Mouse (Mus musculus) kidney, adult 9 months (tissue): ENCODE measurements around the gene Olfr473.
"Not testable (repeated sequence)": the region's sequence is repeated elsewhere in the genome, so short reads cannot be mapped to it uniquely, and the experiment has no call there.

Source experiments
- DNase-seq: peaks from one replicate; pipeline ENCODE4 v3.0.0; 2022

Olfr473 gene

GRCm38 (mm10) chr7:107930146-107930545, at the start of gene Olfr473:
Gene Olfr473, plus strand, starts transcription at chr7:107930446.
- no peak for DNase-seq

- no peak for DNase-seq
These were observed 32.6 kb upstream of the Olfr473 start, which contains the start of gene Olfr472 for GRCm38 (mm10) chr7:107897602-107898001. Gene Olfr472, plus strand, starts transcription at chr7:107897902.

GRCm38 (mm10) chr7:107952539-107952938, 22.3 kb downstream of the Olfr473 start:
- DNase-seq, result not testable (repeated sequence)

- DNase-seq, result no peak
These were observed 24.1 kb downstream of the Olfr473 start, which contains the start of gene Olfr474 for GRCm38 (mm10) chr7:107954343-107954742. Gene Olfr474, plus strand, starts transcription at chr7:107954643.

GRCm38 (mm10) chr7:107964503-107964902, 34.3 kb downstream of the Olfr473 start, which contains the start of gene Olfr476:
Gene Olfr476, plus strand, starts transcription at chr7:107964803.
- no peak for DNase-seq
